Mouse (Mus musculus) C2C12 (cell line): Measurements from ENCODE around the gene Dpep2nb. TPM values are rescaled to one million over a fixed set of nuclear protein-coding genes. Genes with fewer than 3 reads are reported as not detected.
A peak's percentile ranks its signal among the peaks of the same experiment; 100 is the strongest.

ENCODE experiments used
- H3K27me3 ChIP-seq: one replicate; pipeline ENCODE4 v1.6.1; 2011; ENCODE audit not compliant: control insufficient read depth, insufficient read depth, insufficient read length
- H3K36me3 ChIP-seq: one replicate; pipeline ENCODE4 v1.6.1; 2011; ENCODE audit not compliant: control insufficient read depth, insufficient read depth
- H3K4me3 ChIP-seq: one replicate; pipeline ENCODE4 v1.5.1; 2011; ENCODE audit warnings: mild to moderate bottlenecking, control low read depth; ENCODE audit not compliant: poor library complexity, insufficient read depth, severe bottlenecking
- H3K79me2 ChIP-seq: one replicate; pipeline ENCODE4 v1.6.1; 2011; ENCODE audit not compliant: control insufficient read depth, insufficient read depth
- H3K79me3 ChIP-seq: one replicate; pipeline ENCODE4 v1.6.1; 2011; ENCODE audit warnings: low read depth, control low read depth
- H3ac ChIP-seq: one replicate; pipeline ENCODE3; 2011; ENCODE audit warnings: low read depth; ENCODE audit not compliant: control insufficient read depth, insufficient read length
- CEBPB ChIP-seq: IDR thresholded peaks from one replicate; pipeline ENCODE4 v1.6.1; 2011; ENCODE audit warnings: low read depth, mild to moderate bottlenecking, control low read depth, moderate library complexity
- CTCF ChIP-seq: IDR thresholded peaks from one replicate; pipeline ENCODE4 v1.5.1; 2011; ENCODE audit not compliant: control insufficient read depth, insufficient read depth, insufficient read length
- FOSL1 ChIP-seq: IDR thresholded peaks from one replicate; pipeline ENCODE4 v1.8.0; 2011; ENCODE audit warnings: mild to moderate bottlenecking, low read length; ENCODE audit not compliant: poor library complexity, insufficient read depth, severe bottlenecking
- MAX ChIP-seq: IDR thresholded peaks from one replicate; pipeline ENCODE4 v1.6.1; 2011; ENCODE audit warnings: mild to moderate bottlenecking, control low read depth
- MYOD1 ChIP-seq: IDR thresholded peaks from one replicate; pipeline ENCODE4 v1.6.1; 2011; ENCODE audit warnings: low read depth; ENCODE audit not compliant: control insufficient read depth, insufficient read length
- MYOG ChIP-seq: IDR thresholded peaks from one replicate; pipeline ENCODE4 v1.6.1; 2011; ENCODE audit not compliant: control insufficient read depth, insufficient read length; ENCODE audit errors: extremely low read depth
- USF1 ChIP-seq: IDR thresholded peaks from one replicate; pipeline ENCODE4 v1.6.1; 2011; ENCODE audit warnings: low read depth, mild to moderate bottlenecking, control low read depth, moderate library complexity
- polyA plus RNA-seq: library from polyadenylated mRNA; unstranded; fragments of >200 nt; fragmentation: generic; extraction: Trizol; gene quantifications from one replicate; pipeline ENCODE4 v1.2.1, GENCODE M21; 2012; ENCODE audit warnings: missing spikeins

The Dpep2nb gene
- polyA plus RNA-seq, 1 experiment: 0.05 TPM

DNA sequence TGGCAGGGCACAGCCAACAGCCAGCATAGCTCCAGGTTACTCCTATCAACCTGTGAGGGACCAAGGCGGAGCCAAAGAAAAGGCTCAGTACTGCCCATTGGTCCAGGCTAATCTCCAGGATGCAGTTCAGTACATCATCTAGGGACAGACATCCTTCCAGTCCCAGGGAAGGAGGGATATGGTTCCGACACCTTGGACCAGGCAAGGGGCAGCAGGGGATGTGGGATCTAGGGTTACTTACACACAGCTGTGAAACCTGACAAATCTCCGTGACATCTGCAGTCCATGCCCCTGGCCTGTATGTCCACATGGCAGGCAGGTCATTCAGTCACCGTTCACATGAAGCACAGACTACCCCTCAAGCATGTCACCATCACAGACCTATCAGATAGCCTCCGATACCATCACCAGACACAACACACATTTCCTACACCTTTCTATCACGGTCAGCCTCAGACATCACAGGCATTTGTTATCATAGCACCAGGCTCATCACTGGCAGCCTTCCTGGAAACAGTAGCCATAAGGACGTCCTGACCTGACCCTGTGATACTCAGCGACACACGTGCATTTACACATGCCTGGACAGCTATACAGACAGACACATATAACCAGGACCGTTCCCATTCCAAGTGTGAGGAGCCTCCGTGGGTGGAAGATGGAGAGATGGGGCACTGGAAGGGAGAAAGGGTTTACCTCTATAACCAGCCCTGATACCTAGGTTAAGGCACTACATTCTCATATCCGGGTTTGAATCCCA lies 41.1 kb downstream of the Dpep2nb start:
- H3K4me3 ChIP-seq: peak overlapping the region; percentile 76
- peak overlapping the region; percentile 95 for H3ac ChIP-seq
- TF ChIP-seq FOSL1 (no peak), USF1 (no peak), MYOD1 (no peak), MYOG (no peak), CEBPB (no peak), MAX (no peak), CTCF (no peak)
- H3K36me3 ChIP-seq: peaks cover 5% of the 10 kb centered on the region
- peaks cover 45% of the 10 kb centered on the region for H3K79me3 ChIP-seq
- peaks cover 62% of the 10 kb centered on the region for H3K79me2 ChIP-seq
- no peaks in the 10 kb centered on the region for H3K27me3 ChIP-seq

DNA sequence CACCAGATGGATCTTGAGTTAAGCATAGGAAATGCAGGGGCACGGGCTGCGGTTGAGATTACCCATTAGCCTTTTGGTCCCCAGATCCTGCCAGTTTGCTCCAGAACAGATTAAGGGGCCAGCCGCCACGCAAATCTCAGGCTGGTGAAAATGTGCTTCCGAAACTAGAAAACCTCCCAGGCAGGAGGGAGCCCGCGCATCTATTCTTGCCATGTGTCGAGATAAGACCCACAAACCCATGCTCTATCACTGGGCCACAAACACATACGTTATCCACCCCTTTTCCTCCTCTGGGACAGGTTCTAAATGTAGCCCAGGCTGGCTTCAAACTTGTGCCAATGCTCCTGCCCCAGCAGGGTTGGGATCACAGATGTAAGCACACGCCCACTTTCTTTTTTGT lies 44.2 kb downstream of the Dpep2nb start:
- TF ChIP-seq MYOG (no peak), MAX (no peak), FOSL1 (no peak), MYOD1 (no peak), USF1 (no peak), CTCF (no peak), CEBPB (no peak)
- H3K79me2 ChIP-seq: peaks cover 70% of the 10 kb centered on the region
- no peaks in the 10 kb centered on the region for H3K27me3 ChIP-seq
- peaks cover 48% of the 10 kb centered on the region for H3K79me3 ChIP-seq
- H3ac ChIP-seq: no peak overlapping the region
- peaks cover 30% of the 10 kb centered on the region for H3K36me3 ChIP-seq
- H3K4me3 ChIP-seq: no peak overlapping the region

DNA sequence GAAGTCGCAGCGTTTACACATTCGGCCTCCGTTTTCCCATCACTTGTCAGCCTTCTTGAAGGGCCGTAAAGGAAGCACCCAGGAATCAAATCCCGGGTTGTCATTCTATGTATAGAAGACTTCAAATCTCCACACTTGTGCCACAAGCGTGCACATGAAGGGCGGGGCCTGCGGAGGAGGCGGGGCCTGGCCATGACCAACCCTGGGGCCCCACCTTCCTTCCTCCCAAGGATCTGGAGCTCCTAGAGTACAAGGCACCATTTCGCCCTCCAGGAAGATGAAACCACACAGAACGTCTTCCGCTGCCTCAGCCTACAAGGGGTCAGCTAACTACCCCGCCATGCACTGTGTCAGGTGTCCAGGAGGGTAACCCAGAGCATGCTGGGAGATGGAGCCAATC lies 44.7 kb downstream of the Dpep2nb start:
- H3K79me3 ChIP-seq: peaks cover 50% of the 10 kb centered on the region
- H3K4me3 ChIP-seq: no peak overlapping the region
- H3K36me3 ChIP-seq: peaks cover 34% of the 10 kb centered on the region
- no peak overlapping the region for H3ac ChIP-seq
- H3K27me3 ChIP-seq: no peaks in the 10 kb centered on the region
- H3K79me2 ChIP-seq: peaks cover 70% of the 10 kb centered on the region
- no peak for TF ChIP-seq FOSL1
- TF ChIP-seq MYOD1: no peak
- TF ChIP-seq MYOG: no peak
- no peak for TF ChIP-seq CTCF
- no peak for TF ChIP-seq USF1
- TF ChIP-seq MAX: no peak
- no peak for TF ChIP-seq CEBPB

DNA sequence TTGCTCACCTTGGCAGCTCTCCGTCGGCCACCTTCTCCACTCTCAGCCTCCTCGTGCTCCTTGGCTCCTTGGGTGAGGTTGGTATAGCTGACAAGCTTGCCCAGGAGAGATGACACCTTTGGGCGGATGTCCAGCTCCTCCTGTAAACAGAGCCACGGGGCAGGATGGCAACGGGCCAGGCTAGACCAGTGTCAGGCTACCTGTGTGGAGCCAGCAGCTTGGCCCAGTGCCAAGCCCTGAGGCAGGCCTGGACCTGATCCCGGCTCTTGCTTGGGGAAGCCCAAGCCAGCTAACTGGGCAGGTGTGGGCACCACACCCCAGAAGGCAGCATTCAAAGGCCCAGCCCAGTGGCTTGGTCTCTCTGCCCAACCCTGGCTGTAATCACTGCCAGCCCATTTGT lies 46.4 kb downstream of the Dpep2nb start:
- no peak for TF ChIP-seq MYOD1
- TF ChIP-seq MYOG: no peak
- no peak for TF ChIP-seq MAX
- TF ChIP-seq CEBPB: no peak
- TF ChIP-seq USF1: no peak
- no peak for TF ChIP-seq CTCF
- no peak for TF ChIP-seq FOSL1
- H3K4me3 ChIP-seq: no peak overlapping the region
- peaks cover 47% of the 10 kb centered on the region for H3K36me3 ChIP-seq
- peaks cover 43% of the 10 kb centered on the region for H3K79me3 ChIP-seq
- H3K79me2 ChIP-seq: peaks cover 55% of the 10 kb centered on the region
- no peaks in the 10 kb centered on the region for H3K27me3 ChIP-seq
- no peak overlapping the region for H3ac ChIP-seq

DNA sequence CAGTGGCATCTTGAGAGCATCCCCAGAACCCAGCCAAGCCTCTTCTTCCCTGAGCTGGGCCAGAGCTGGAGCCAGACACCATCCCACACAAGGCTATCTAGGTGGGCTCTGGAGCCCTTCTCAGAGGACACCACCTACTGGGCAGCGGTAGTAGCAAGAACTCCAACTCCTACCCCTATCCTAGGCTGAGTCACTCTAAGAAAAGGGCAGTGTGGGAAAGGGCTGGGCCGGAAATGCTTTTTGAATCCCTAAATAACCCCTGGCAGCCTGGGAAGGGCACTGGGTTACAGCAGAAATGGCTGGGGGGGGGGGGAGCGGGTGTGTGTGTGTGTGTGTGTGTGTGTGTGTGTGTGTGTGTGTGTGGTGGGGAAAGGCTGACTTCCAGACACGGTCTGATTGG lies 48.0 kb downstream of the Dpep2nb start:
- H3K4me3 ChIP-seq: no peak overlapping the region
- no peaks in the 10 kb centered on the region for H3K27me3 ChIP-seq
- peaks cover 28% of the 10 kb centered on the region for H3K79me3 ChIP-seq
- H3K36me3 ChIP-seq: peaks cover 57% of the 10 kb centered on the region
- no peak for TF ChIP-seq CEBPB
- TF ChIP-seq MAX: no peak
- peak; percentile 23 for TF ChIP-seq CTCF
- peaks cover 39% of the 10 kb centered on the region for H3K79me2 ChIP-seq
- H3ac ChIP-seq: peak overlapping the region; percentile 26

DNA sequence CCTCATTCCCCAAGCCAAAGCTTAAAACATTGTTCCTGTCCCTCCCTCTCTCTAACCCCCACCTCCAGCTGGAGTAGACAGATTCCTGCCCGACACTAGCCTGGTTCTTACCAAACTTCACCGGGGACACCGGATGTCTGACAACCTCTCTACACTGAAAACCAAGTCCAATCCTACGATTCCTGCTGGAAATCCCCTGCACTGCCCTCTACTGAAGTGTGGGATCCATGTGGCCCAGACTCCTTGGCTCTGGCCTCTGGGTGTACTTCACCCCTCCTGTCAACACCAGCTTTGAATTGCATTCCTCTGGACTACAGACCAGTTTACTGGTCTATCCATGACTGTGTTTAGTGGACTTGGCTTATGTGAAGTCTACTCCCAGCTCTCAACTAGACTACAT lies 49.2 kb downstream of the Dpep2nb start:
- Histone ChIP-seq H3K79me2 (peaks cover 27% of the 10 kb centered on the region), H3ac (no peak overlapping the region), H3K27me3 (no peaks in the 10 kb centered on the region), H3K36me3 (peaks cover 65% of the 10 kb centered on the region), H3K79me3 (peaks cover 16% of the 10 kb centered on the region), H3K4me3 (no peak overlapping the region)
- TF ChIP-seq USF1 (no peak), CEBPB (no peak), MYOG (no peak), FOSL1 (no peak), MYOD1 (no peak), MAX (no peak), CTCF (no peak)
